Mouse (Mus musculus) 3134 (cell line): ENCODE results near the gene Fam120a.

Experiments
- DNase-seq: peaks from one replicate; pipeline ENCODE4 v3.0.0-alpha.2; 2011; ENCODE audit warnings: low spot score; ENCODE audit not compliant: insufficient read length; ENCODE audit errors: extremely low read depth

The Fam120a gene

DNA sequence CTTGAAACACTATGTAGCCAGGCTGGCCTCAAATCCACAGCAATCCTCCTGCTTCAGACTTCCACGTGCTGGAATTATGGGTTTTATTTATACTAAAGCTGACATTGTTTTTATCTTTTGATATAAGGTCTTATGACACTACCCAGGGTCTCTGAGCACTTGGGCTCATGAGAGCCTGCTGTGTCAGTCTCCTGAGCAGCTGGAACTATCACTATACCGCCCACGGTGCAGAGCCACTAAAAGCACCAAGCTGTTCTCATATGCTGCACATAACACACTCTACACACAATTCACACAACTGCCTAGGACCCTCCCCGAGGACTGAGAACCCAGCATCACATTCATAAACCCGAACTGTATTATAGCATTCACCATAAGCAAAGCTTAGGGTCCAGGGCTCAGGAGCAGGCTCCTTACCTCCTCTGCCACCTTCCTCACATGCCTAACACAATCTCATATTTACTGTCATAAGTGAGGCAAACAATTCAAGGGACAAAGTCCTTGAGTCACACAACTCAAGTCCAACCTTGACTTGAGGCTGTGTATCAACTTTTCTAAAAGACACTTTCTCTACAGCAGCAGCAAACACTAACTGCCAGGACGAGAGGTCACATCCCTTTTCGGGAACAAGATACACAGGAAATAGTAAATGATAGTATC is 47.9 kb downstream of the Fam120a start:
- DNase-seq: no peak

DNA sequence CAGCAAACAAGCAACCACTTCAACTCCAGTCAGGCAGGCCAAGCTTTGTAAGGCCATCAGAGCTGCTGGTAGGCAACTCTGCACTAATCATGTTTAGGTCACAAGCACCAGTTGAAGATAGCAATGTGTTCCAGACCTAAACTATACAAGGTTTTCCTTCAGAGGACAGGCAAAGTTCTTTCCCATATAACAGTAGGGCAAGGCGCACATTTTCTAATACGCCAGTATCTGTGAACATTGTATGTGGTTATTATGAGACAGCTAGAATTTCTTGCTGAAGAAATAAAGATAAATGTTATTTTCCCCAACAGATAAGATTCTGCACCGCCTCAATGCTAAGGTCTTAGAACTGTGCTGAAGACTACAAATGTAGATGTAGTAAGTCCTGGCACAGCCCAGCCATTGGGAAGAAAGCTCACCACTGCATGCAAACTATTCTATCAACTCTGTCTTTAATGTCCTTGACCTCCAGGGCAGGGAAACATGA is 50.7 kb downstream of the Fam120a start:
- no peak for DNase-seq

DNA sequence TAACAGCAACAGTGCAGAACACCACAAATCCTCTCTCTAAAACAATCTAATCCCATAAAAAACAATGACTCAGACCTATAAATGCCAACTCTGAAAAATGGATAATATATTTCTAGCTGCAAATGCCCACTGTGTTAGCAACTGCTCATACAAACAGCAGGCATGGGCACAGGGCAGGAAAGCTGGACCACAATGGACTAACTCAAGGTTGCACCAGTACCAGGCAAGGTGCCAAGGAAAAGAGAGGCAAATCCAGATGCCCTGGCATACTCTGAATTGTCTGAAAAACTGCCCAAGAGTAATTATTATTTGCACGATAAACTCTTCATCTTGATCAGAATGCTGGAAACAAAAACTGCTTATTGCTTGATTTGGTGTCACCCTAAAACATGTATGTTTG is 54.1 kb downstream of the Fam120a start:
- peak; percentile 49 for DNase-seq

DNA sequence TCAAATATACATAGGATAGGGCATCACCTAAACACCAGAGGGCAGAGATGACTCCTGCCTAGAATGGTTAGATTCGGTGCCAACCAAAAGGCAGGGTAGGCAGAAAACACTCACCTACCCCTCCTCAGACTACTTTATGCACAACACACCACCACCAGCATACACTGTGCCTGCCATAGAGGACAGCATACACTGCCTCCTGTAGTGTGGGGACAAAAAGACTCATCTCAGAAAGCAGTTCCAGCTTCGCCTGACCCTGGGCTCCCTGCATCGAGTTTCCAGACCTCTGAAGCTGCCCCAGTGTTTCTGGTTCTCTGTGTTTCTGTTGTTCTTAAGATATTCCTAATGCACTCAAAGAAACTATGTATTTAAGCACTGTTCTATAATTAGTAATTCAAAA is 54.7 kb downstream of the Fam120a start:
- DNase-seq: no peak

GRCm38 (mm10) chr13:48911426-48911825 is 56.4 kb downstream of the Fam120a start:
- DNase-seq: no peak

- no peak for DNase-seq
Measured at GRCm38 (mm10) chr13:48905458-48905857, 62.4 kb downstream of the Fam120a start.

DNA sequence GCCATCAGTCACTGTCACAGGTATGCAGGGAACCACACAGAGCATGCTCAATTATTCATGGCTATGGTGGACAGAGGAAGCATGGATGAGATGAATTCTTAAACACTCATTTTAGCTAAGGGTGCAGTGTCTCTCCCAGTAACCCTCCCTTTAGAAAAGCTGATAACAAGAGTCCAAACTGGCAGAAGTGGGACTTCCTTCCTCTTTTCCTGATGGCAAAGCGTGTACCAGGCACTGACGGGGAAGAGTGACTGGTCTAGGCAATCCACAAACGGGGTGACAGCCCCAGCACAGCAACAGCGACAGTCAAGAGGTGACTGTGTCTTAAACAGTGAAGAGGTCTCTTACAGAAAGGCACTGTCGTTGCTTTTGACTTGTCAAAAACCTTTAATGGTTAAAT is 72.4 kb downstream of the Fam120a start:
- DNase-seq: no peak

GRCm38 (mm10) chr13:48890260-48890960 is 77.4 kb downstream of the Fam120a start:
- DNase-seq: no peak

DNA sequence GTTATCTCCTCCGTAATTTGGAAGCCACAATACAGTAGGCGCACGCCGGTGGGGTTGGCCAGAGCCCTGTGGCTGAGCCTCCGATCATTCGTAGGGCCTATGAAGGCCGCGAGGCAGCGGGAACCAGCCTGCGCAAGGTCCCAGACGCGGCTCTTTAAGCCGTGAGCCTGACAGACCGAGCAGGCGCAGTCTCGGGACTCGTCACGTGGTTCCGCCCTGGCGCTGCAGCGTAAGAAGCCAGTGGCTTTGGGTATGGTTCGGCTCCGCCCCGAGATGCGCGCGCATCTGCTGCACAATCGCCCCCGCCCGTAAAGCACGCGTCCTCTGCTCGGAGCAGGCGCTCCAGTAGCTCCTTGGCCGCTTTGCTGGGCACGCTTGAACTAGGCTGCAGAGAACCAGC is 89.3 kb downstream of the Fam120a start:
- peak; percentile 97 for DNase-seq

DNA sequence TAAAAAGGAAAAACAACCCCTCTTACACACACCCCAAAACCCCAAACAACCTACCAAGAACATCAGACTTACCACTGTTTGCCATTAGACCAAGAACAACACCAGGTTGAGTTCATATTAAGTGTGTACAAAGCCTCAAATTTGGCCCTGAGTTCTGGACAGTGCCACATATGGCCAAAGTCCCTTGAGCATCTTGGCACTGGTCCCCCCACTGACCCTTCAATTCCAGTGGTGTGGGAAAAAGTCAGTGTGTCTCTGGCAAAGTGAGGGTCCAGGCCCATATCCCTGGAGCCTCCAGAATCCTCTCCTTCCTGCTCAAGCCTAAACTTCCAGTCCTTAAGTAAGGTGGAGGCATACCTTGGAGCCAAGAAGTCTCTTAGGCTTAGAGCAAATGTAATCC is 90.0 kb downstream of the Fam120a start:
- no peak for DNase-seq

- peak; percentile 50 for DNase-seq
Measured at GRCm38 (mm10) chr13:48872726-48873125, 95.1 kb downstream of the Fam120a start.

- no peak for DNase-seq
Measured at GRCm38 (mm10) chr13:48871887-48872606, 95.8 kb downstream of the Fam120a start.

GRCm38 (mm10) chr13:48870771-48871731 is 96.8 kb downstream of the Fam120a start, which contains the start of gene Phf2:
Gene Phf2 (minus strand): TSS chr13:48871119.
- peak; percentile 59 for DNase-seq

DNA sequence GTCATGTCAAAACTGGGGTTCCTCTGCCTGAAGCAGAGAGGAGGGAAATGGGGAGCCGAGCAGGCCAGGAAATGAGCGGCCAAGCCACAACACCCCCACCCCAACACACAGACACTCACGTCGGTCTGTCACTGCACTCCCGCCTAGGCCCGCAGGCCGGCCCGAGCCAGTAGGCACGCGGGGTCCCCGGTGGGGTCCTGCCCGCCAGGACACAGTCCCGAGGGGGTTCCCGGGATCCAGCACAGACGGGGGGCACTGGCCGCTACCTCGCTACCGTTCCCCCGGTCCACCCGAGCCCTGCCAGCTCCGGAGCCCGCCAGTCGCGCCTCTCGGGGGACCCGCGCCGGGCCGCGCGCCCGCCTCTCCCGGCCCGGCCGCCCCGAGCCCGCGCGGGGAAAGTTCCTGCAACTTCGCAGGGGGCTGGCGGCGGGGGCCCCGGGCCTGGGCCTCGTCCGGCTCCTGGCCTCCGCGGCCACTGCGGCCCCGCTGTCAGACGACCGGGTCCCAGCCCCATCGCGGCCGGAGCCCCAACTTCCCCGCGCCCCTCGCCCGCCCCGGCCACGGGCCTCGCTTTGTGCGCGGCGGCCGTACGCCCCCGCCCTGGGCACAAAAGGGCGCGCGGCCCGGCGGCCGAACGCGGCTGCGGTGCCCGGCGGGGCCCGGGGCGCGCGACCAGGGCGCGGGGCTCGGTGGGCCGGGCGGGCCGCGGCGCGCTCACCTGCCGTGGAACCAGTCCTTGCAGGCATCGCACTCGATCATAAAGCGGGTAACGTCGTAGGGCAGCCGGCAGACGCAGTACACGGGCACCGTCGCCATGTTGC is 97.7 kb downstream of the Fam120a start:
- DNase-seq: peak; percentile 65

DNA sequence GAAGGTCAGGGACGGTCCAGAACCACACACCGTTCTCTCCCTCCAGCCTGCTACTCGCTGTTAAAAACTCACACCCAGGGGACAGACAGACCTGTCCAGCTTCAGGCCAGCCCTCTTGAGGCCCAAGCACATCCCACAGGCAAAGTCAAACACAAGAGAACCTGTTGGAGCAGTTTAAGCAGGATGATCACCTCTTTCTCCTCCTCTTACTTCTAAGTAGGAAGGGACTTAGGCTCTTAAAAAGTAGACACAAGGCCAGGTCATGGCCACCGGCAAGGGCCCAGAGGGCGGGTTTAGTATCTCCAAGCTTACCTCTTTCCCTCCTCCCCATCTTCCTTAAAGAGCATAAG is 98.2 kb downstream of the Fam120a start:
- no peak for DNase-seq

DNA sequence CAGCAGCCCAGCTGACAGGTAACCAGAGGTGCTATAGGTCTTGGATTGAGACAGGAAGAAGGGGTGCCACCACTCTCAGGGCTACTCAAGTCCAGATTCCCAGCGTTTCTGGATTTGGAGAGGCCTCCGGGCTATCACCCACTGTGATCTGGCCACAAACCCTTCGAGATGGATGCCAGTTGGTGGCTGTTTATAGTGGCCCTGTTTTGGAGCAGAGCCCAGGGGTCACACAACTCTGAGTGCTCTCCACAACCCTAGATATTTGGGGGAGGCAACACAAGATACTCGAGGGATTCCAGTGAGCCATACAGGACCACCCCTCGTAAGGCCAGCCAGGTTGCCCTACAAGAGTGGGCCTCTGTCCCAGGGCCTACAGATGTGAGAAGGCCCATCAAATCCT is 98.7 kb downstream of the Fam120a start:
- DNase-seq: no peak

GRCm38 (mm10) chr13:48864673-48865356 is 103.0 kb downstream of the Fam120a start:
- DNase-seq: no peak

- no peak for DNase-seq
Measured at GRCm38 (mm10) chr13:48863556-48863955, 104.3 kb downstream of the Fam120a start.

GRCm38 (mm10) chr13:48861913-48862312 is 105.9 kb downstream of the Fam120a start:
- DNase-seq: no peak
